Mouse (Mus musculus): ENCODE measurements around the gene Camk1d. TPM values are rescaled to one million over a fixed set of nuclear protein-coding genes. Genes with fewer than 3 reads are reported as not detected.

The Camk1d gene
- polyA plus RNA-seq, 1 experiment from 2014 or later, result 1.0 TPM

- no peak for ATAC-seq (replicated peaks; ENCODE audit: low FRiP score)
- H3K4me1 ChIP-seq (replicated peaks; ENCODE audit: control insufficient read depth, insufficient read depth, low read length), result no peaks in the 10 kb centered on the region
- H3K27me3 ChIP-seq (replicated peaks; ENCODE audit: control insufficient read depth, insufficient read depth, low read length), result no peaks in the 10 kb centered on the region
- no peak overlapping the region for H3K27ac ChIP-seq (ENCODE audit: low read depth, low read length)
- H3K9ac ChIP-seq (ENCODE audit: low read depth, low read length), result no peak overlapping the region
- no peak for DNase-seq (ENCODE audit: low spot score)
- H3K36me3 ChIP-seq (ENCODE audit: control insufficient read depth, insufficient read depth, low read length), result no peaks in the 10 kb centered on the region
- 82% methylated on average over 11 of the region's 11 CpGs for WGBS
- no peak overlapping the region for H3K4me3 ChIP-seq (ENCODE audit: low read depth, low read length)
- no peak overlapping the region for H3K4me2 ChIP-seq
- no peaks in the 10 kb centered on the region for H3K9me3 ChIP-seq (ENCODE audit: control insufficient read depth, low read length)
Observed at GRCm38 (mm10) chr2:5631676-5632354, 82.5 kb downstream of the Camk1d start.

DNA sequence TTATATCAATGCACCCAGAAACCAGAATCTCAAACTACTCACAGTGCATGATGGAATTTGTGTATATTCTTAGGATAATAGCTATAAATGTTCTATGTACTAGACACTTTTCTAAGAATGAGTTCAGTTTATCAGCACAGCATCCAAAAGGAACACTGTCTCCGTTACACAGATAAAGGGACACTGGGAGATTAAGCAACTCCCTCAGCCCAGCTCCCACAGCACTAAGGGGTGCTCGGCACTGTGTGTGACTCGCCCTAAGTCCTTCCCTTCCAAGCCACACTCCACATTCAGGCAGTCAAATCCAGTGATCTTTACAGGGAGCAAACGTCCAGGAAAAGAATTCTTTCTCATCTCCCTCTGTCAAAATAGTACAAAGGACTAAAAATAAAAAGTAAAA is 83.6 kb downstream of the Camk1d start:
- no peak overlapping the region for H3K9ac ChIP-seq (ENCODE audit: low read depth, low read length)
- H3K9me3 ChIP-seq (ENCODE audit: control insufficient read depth, low read length), result no peaks in the 10 kb centered on the region
- no peaks in the 10 kb centered on the region for H3K36me3 ChIP-seq (ENCODE audit: control insufficient read depth, insufficient read depth, low read length)
- 47% methylated on average over 4 of the region's 4 CpGs for WGBS
- no peak for DNase-seq (ENCODE audit: low spot score)
- H3K4me1 ChIP-seq (replicated peaks; ENCODE audit: control insufficient read depth, insufficient read depth, low read length), result no peaks in the 10 kb centered on the region
- H3K4me2 ChIP-seq, result no peak overlapping the region
- ATAC-seq (replicated peaks; ENCODE audit: low FRiP score), result no peak
- no peak overlapping the region for H3K4me3 ChIP-seq (ENCODE audit: low read depth, low read length)
- H3K27me3 ChIP-seq (replicated peaks; ENCODE audit: control insufficient read depth, insufficient read depth, low read length), result no peaks in the 10 kb centered on the region
- H3K27ac ChIP-seq (ENCODE audit: low read depth, low read length), result no peak overlapping the region

DNA sequence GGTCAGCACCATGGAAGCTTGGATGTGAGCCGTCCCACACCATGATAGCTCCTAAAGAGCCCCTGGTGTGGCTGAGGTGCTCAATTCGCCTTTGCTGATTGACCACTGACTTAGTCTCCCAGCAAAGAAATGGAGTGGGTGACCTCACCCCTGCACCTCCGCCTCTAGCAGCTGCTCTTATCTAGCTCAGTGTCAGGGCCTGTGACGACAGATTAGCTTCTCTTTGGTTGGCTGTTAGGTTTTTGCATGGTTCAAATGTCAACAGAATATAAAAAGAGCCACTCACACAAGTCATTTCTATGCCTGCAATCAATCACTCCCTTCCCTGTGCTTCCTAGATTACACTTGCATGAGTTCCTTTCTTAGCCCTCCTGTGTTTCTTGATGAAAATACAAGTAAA is 89.9 kb downstream of the Camk1d start:
- Histone ChIP-seq H3K9me3 (ENCODE audit: control insufficient read depth, low read length) (no peaks in the 10 kb centered on the region), H3K27ac (ENCODE audit: low read depth, low read length) (no peak overlapping the region), H3K36me3 (ENCODE audit: control insufficient read depth, insufficient read depth, low read length) (no peaks in the 10 kb centered on the region), H3K4me3 (ENCODE audit: low read depth, low read length) (no peak overlapping the region), H3K9ac (ENCODE audit: low read depth, low read length) (no peak overlapping the region), H3K4me2 (no peak overlapping the region), H3K27me3 (replicated peaks; ENCODE audit: control insufficient read depth, insufficient read depth, low read length) (no peaks in the 10 kb centered on the region), H3K4me1 (replicated peaks; ENCODE audit: control insufficient read depth, insufficient read depth, low read length) (0 out of 2 replicates have a peak, but pooled peaks cover 4% of the 10 kb centered on the region)
- WGBS, result 22% methylated on average over 4 of the region's 4 CpGs
- peak; percentile 81 for ATAC-seq (replicated peaks; ENCODE audit: low FRiP score)
- no peak for DNase-seq (ENCODE audit: low spot score)

DNA sequence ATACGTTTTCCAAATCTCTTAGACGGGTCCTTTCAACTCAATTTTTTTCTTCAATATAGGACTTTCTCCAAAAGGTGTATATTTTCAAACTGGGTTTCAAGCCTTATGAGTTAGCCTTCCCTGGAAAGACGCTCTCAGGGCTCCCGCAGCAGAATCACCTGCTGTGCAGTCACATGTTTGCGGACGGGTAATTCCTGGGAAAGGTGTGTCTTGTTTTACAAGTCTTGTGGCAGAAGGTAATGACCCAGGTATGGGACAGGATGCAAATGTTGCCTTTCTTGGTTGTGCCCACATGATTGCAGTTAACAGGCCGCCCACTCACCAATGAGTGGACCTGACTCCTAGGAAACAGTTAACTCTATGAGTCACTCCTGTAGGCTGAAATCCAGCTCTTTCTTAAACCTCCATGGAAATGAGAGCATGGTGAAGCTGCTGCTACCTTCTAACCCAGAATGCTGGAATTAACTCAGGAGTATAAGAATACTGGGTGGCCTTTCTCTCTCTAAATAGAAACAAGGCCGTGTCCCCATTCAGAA is 95.9 kb downstream of the Camk1d start:
- 89% methylated on average over 8 of the region's 8 CpGs for WGBS
- no peak overlapping the region for H3K4me3 ChIP-seq (ENCODE audit: low read depth, low read length)
- no peak for ATAC-seq (replicated peaks; ENCODE audit: low FRiP score)

GRCm38 (mm10) chr2:5614896-5615295 is 99.4 kb downstream of the Camk1d start:
- ATAC-seq (replicated peaks; ENCODE audit: low FRiP score), result peak; percentile 82
- no peaks in the 10 kb centered on the region for H3K36me3 ChIP-seq (ENCODE audit: control insufficient read depth, insufficient read depth, low read length)
- H3K9ac ChIP-seq (ENCODE audit: low read depth, low read length), result no peak overlapping the region
- no peak overlapping the region for H3K4me3 ChIP-seq (ENCODE audit: low read depth, low read length)
- H3K9me3 ChIP-seq (ENCODE audit: control insufficient read depth, low read length), result no peaks in the 10 kb centered on the region
- no peak overlapping the region for H3K4me2 ChIP-seq
- H3K27ac ChIP-seq (ENCODE audit: low read depth, low read length), result no peak overlapping the region
- DNase-seq (ENCODE audit: low spot score), result no peak
- H3K27me3 ChIP-seq (replicated peaks; ENCODE audit: control insufficient read depth, insufficient read depth, low read length), result no peaks in the 10 kb centered on the region
- 62% methylated on average over 3 of the region's 3 CpGs for WGBS
- peaks cover 23% of the 10 kb centered on the region for H3K4me1 ChIP-seq (replicated peaks; ENCODE audit: control insufficient read depth, insufficient read depth, low read length)

More for the DNA sequence above, 95.9 kb downstream of the Camk1d start:
- H3K36me3 ChIP-seq (ENCODE audit: control insufficient read depth, insufficient read depth, low read length), result no peaks in the 10 kb centered on the region
- no peaks in the 10 kb centered on the region for H3K27me3 ChIP-seq (replicated peaks; ENCODE audit: control insufficient read depth, insufficient read depth, low read length)
- H3K9me3 ChIP-seq (ENCODE audit: control insufficient read depth, low read length), result no peaks in the 10 kb centered on the region
- no peak for DNase-seq (ENCODE audit: low spot score)
- H3K9ac ChIP-seq (ENCODE audit: low read depth, low read length), result no peak overlapping the region
- H3K27ac ChIP-seq (ENCODE audit: low read depth, low read length), result no peak overlapping the region
- peaks cover 18% of the 10 kb centered on the region for H3K4me1 ChIP-seq (replicated peaks; ENCODE audit: control insufficient read depth, insufficient read depth, low read length)
- no peak overlapping the region for H3K4me2 ChIP-seq

DNA sequence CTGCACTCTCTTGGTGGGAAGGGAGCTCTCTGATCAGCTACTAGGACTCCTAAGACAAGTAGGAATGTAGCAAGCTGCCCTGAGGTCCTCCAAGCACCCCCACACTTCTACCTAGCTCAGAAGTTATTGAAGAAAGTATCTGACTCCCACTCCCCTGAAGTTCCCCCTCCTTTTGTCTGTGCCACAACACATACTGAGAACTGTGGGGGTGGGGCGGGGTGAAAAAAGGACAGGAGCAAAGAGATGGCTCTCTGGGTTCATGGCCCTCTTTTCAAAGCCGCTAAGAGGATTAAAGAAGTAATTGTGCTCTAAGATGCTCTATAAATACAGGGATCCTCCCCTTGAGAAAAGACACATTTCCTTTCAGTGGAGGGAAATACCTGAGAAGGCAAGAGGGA is 100.0 kb downstream of the Camk1d start:
- no peak overlapping the region for H3K9ac ChIP-seq (ENCODE audit: low read depth, low read length)
- ATAC-seq (replicated peaks; ENCODE audit: low FRiP score), result no peak
- 59% methylated on average over 2 of the region's 2 CpGs for WGBS
- no peak overlapping the region for H3K4me3 ChIP-seq (ENCODE audit: low read depth, low read length)
- H3K4me2 ChIP-seq, result no peak overlapping the region
- no peaks in the 10 kb centered on the region for H3K36me3 ChIP-seq (ENCODE audit: control insufficient read depth, insufficient read depth, low read length)
- H3K27me3 ChIP-seq (replicated peaks; ENCODE audit: control insufficient read depth, insufficient read depth, low read length), result no peaks in the 10 kb centered on the region
- H3K9me3 ChIP-seq (ENCODE audit: control insufficient read depth, low read length), result no peaks in the 10 kb centered on the region
- H3K4me1 ChIP-seq (replicated peaks; ENCODE audit: control insufficient read depth, insufficient read depth, low read length), result peaks cover 23% of the 10 kb centered on the region
- no peak overlapping the region for H3K27ac ChIP-seq (ENCODE audit: low read depth, low read length)
- no peak for DNase-seq (ENCODE audit: low spot score)

GRCm38 (mm10) chr2:5613651-5614307 is 100.5 kb downstream of the Camk1d start:
- peak overlapping the region; percentile 13; the same call in 1 of the 2 replicates for H3K27ac ChIP-seq (ENCODE audit: low read depth, low read length)
- peaks cover 23% of the 10 kb centered on the region for H3K4me1 ChIP-seq (replicated peaks; ENCODE audit: control insufficient read depth, insufficient read depth, low read length)
- no peaks in the 10 kb centered on the region for H3K36me3 ChIP-seq (ENCODE audit: control insufficient read depth, insufficient read depth, low read length)
- H3K4me2 ChIP-seq, result peak overlapping the region; percentile 5; the same call in 1 of the 2 replicates
- WGBS, result 45% methylated on average over 12 of the region's 12 CpGs
- H3K9me3 ChIP-seq (ENCODE audit: control insufficient read depth, low read length), result no peaks in the 10 kb centered on the region
- ATAC-seq (replicated peaks; ENCODE audit: low FRiP score) (0 out of 2 replicates have a peak, but pooled peaks have one; percentile 35), DNase-seq (ENCODE audit: low spot score) (no peak)
- H3K9ac ChIP-seq (ENCODE audit: low read depth, low read length), result no peak overlapping the region
- H3K27me3 ChIP-seq (replicated peaks; ENCODE audit: control insufficient read depth, insufficient read depth, low read length), result no peaks in the 10 kb centered on the region
- no peak overlapping the region for H3K4me3 ChIP-seq (ENCODE audit: low read depth, low read length)

- Histone ChIP-seq H3K4me3 (ENCODE audit: low read depth, low read length) (no peak overlapping the region), H3K4me2 (no peak overlapping the region), H3K27ac (ENCODE audit: low read depth, low read length) (no peak overlapping the region), H3K27me3 (replicated peaks; ENCODE audit: control insufficient read depth, insufficient read depth, low read length) (no peaks in the 10 kb centered on the region), H3K36me3 (ENCODE audit: control insufficient read depth, insufficient read depth, low read length) (no peaks in the 10 kb centered on the region), H3K9me3 (ENCODE audit: control insufficient read depth, low read length) (no peaks in the 10 kb centered on the region), H3K4me1 (replicated peaks; ENCODE audit: control insufficient read depth, insufficient read depth, low read length) (peaks cover 23% of the 10 kb centered on the region), H3K9ac (ENCODE audit: low read depth, low read length) (no peak overlapping the region)
- 41% methylated on average over 1 of the region's 1 CpGs for WGBS
- no peak for ATAC-seq (replicated peaks; ENCODE audit: low FRiP score)
- no peak for DNase-seq (ENCODE audit: low spot score)
Observed at GRCm38 (mm10) chr2:5611601-5612000, 102.7 kb downstream of the Camk1d start.

Data from liver, embryonic 11.5 days (tissue).